Mouse (Mus musculus) limb, embryonic 13.5 days (tissue): Measurements from ENCODE around the gene Sult3a2. TPM values are rescaled to one million over a fixed set of nuclear protein-coding genes. Genes with fewer than 3 reads are reported as not detected.
"Not testable (repeated sequence)": the region's sequence is repeated elsewhere in the genome, so short reads cannot be mapped to it uniquely, and the experiment has no call there.

Source experiments
- ATAC-seq: fragments of 200-750 bp; cut with Nextera tagmentation; 2 replicates; pipeline ENCODE4 v1.8.0; 2017; ENCODE audit warnings: low read depth, moderate number of reproducible peaks, moderate TSS enrichment; ENCODE audit not compliant: low FRiP score
- H3K27ac ChIP-seq: fragments of 300-500 bp; sonication (generic); 2 replicates; pipeline ENCODE4 v1.5.1; 2015; ENCODE audit warnings: inconsistent platforms, mild to moderate bottlenecking, moderate library complexity
- H3K27me3 ChIP-seq: fragments of 300-500 bp; sonication (generic); 2 replicates; pipeline ENCODE4 v1.6.1; 2015; ENCODE audit warnings: mild to moderate bottlenecking, inconsistent platforms
- H3K36me3 ChIP-seq: fragments of 300-500 bp; sonication (generic); 2 replicates; pipeline ENCODE4 v1.6.1; 2015; ENCODE audit warnings: inconsistent platforms, mild to moderate bottlenecking, moderate library complexity
- H3K4me1 ChIP-seq: fragments of 300-500 bp; sonication (generic); 2 replicates; pipeline ENCODE4 v1.6.1; 2015; ENCODE audit warnings: inconsistent platforms
- H3K4me2 ChIP-seq: fragments of 300-500 bp; sonication (generic); replicated peaks from 2 replicates; pipeline ENCODE4 v1.6.1; 2015; ENCODE audit warnings: inconsistent platforms, mild to moderate bottlenecking, moderate library complexity
- H3K4me3 ChIP-seq: fragments of 300-500 bp; sonication (generic); 2 replicates; pipeline ENCODE4 v1.5.1; 2015; ENCODE audit warnings: moderate library complexity, mild to moderate bottlenecking, inconsistent platforms
- H3K9ac ChIP-seq: fragments of 300-500 bp; sonication (generic); 2 replicates; pipeline ENCODE4 v1.6.1; 2015; ENCODE audit warnings: mild to moderate bottlenecking, inconsistent platforms
- H3K9me3 ChIP-seq: fragments of 300-500 bp; sonication (generic); 2 replicates; pipeline ENCODE4 v1.6.1; 2016; ENCODE audit warnings: inconsistent platforms
- WGBS: fragments of 180-500 bp; shearing (Covaris S2); methylation state at CpG from one replicate; pipeline ENCODE4 v1.1.7; 2015; 5-methylcytosine and 5-hydroxymethylcytosine counted together
- polyA plus RNA-seq: library from polyadenylated mRNA; unstranded; fragments of >200 nt; fragmentation: Nextera tagmentation; extraction: Ambion mirVana; gene quantifications from 2 replicates; pipeline ENCODE4 v1.2.1, GENCODE M21; 2015

The Sult3a2 gene
- polyA plus RNA-seq = not detected in 2 replicates

DNA sequence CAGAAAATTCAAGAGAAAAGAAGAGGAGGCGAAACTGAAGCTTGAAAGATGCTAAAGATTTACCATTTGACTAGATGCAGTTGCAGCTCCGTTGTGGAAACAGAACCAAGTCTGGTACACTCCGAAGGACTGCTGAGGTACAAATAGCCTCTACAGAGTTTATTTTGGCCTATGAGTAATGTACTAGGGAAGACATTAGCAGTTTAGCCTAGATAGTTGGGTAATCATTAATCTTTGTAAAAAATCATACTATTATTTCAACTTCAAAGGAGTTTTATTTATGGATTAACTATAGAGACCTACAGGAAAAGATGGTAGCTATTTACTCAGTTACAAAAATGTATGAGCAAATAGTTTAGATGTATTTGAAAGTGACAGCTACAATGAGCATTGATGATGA lies at the start of gene Sult3a2:
Sult3a2 (minus strand) TSS at position 101 of the 400 bp plus-strand sequence.
- H3K9ac ChIP-seq = no peak within 1 kb of the TSS

DNA sequence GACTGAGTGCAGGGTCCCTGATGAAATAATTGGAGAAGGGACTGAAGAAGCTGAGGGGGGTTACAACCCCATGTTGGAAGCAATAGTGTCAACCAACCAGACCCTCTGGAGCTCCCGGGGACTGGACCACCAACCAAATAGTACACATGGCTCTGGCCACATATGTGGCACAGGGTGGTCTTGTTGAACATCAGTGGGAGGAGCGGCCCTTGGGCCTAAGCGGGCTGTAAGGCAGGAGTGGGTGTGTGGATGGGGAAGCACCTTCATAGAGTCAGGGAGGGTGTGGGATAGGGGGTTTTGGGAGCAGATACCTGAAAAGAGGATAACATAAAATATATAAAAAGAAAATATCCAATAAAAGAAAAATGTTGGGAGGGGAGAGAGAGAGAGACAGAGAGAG lies 34.4 kb upstream of the Sult3a2 start:
- Histone ChIP-seq H3K9me3 (no peaks in the 10 kb centered on the region), H3K36me3 (no peaks in the 10 kb centered on the region), H3K4me3 (no peak overlapping the region), H3K4me1 (no peaks in the 10 kb centered on the region), H3K4me2 (no peak overlapping the region), H3K27me3 (no peaks in the 10 kb centered on the region), H3K27ac (no peak overlapping the region), H3K9ac (no peak overlapping the region)
- no peak for ATAC-seq
- WGBS = 87% methylated on average over 3 of the region's 3 CpGs

More for the DNA sequence above, at the start of gene Sult3a2:
- Histone ChIP-seq H3K4me2 (no peak within 1 kb of the TSS), H3K27me3 (no peaks in the 10 kb centered on the region), H3K4me1 (no peaks in the 10 kb centered on the region), H3K9me3 (no peaks in the 10 kb centered on the region), H3K36me3 (no peaks in the 10 kb centered on the region), H3K27ac (no peak within 1 kb of the TSS), H3K4me3 (no peak within 1 kb of the TSS)
- no peak for ATAC-seq
- 91% methylated on average over 3 of the region's 3 CpGs for WGBS

- 79% methylated on average over 1 of the region's 1 CpGs for WGBS
- ATAC-seq = no peak
- Histone ChIP-seq H3K9me3 (no peaks in the 10 kb centered on the region), H3K27me3 (no peaks in the 10 kb centered on the region), H3K27ac (no peak overlapping the region), H3K9ac (no peak overlapping the region), H3K36me3 (no peaks in the 10 kb centered on the region), H3K4me3 (no peak overlapping the region), H3K4me2 (no peak overlapping the region), H3K4me1 (no peaks in the 10 kb centered on the region)
These were observed 30.4 kb upstream of the Sult3a2 start for GRCm38 (mm10) chr10:33816923-33817322.

DNA sequence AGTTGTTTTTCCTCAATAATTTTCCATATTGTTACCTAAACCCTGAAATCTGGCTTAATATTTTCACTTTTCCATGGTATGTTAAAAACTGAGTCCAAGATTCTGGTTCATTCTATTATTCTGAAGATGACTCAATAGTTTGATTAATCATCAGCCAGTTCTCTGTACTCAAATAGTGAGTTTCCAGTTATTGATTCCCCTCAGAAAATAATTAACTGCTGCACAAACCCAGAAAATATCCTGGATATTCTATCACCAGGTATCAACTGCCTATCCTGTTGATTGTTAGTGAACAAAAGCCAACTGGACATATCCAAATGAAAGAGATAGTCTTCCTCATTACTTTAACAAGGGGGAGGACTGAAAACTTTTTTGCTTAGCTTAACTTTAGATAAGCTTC lies 27.8 kb upstream of the Sult3a2 start:
- ATAC-seq = no peak
- Histone ChIP-seq H3K36me3 (no peaks in the 10 kb centered on the region), H3K4me3 (no peak overlapping the region), H3K4me2 (no peak overlapping the region), H3K9ac (no peak overlapping the region), H3K9me3 (no peaks in the 10 kb centered on the region), H3K4me1 (no peaks in the 10 kb centered on the region), H3K27ac (no peak overlapping the region), H3K27me3 (no peaks in the 10 kb centered on the region)

DNA sequence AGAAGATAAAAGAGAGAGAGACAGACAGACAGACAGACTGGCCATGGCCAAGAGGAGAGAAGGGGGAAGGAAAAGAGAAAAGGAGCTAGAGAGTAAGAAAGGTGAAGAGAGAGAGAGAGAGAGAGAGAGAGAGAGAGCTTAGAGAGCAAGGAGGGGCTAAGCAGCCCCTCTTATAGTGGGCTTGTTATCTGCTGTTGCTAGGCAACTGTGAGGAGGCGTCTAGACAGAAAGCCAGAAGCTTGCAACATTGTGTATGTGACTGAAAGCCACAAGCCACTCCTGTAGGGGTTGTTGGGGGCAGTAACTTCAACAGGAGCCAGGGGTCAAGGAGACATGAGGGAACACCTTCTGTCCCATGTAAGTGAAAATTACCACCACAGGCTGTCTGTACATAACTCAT lies 25.3 kb upstream of the Sult3a2 start:
- no peak for ATAC-seq
- Histone ChIP-seq H3K27ac (no peak overlapping the region), H3K4me3 (no peak overlapping the region), H3K36me3 (no peaks in the 10 kb centered on the region), H3K27me3 (no peaks in the 10 kb centered on the region), H3K9ac (no peak overlapping the region), H3K4me1 (no peaks in the 10 kb centered on the region), H3K4me2 (no peak overlapping the region), H3K9me3 (no peaks in the 10 kb centered on the region)
- 25% methylated on average over 1 of the region's 1 CpGs for WGBS

DNA sequence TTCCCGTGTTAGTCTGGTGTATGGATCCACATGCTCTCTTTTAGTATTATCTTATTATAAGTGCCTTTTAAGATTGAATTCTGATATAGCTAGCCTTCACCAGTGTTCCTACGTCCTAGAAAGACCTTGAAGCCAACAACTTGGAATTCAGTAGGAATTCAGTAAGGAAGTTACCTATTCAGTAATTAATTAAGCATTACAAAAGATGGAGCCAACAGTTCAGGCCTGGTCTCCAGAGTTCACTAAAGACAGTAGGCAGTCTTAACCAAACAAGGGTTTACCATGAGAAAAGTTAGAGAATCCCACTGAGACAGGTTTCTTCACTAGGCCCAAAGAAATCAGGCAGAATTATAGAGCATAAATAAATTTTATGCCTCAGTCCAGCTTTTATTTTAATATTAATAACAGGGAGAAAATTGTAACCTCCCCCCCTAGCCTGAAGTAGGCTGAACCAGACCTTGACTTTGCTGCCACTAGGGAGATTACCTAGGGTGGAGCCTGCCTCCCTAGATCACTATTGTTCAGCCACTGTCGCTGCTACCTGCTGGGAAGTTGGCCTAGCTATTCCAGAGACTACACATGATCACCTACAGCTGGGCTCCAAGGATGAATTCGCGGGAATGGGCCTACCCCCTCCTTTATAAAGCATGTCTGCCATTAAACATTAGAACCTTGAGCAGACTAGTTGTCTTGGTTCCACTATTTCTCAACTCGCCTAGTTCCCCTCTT lies 10.9 kb upstream of the Sult3a2 start:
- not testable (repeated sequence) for H3K9ac ChIP-seq, H3K4me3 ChIP-seq, ATAC-seq, H3K27me3 ChIP-seq, H3K4me1 ChIP-seq, H3K4me2 ChIP-seq, H3K36me3 ChIP-seq, H3K9me3 ChIP-seq, H3K27ac ChIP-seq
- 82% methylated on average over 6 of the region's 6 CpGs for WGBS

GRCm38 (mm10) chr10:33796269-33796915 lies 9.9 kb upstream of the Sult3a2 start:
- H3K36me3 ChIP-seq, H3K4me1 ChIP-seq, H3K27ac ChIP-seq, H3K27me3 ChIP-seq, H3K4me3 ChIP-seq, H3K4me2 ChIP-seq, ATAC-seq, H3K9ac ChIP-seq, H3K9me3 ChIP-seq: not testable (repeated sequence)
- 82% methylated on average over 4 of the region's 4 CpGs for WGBS

DNA sequence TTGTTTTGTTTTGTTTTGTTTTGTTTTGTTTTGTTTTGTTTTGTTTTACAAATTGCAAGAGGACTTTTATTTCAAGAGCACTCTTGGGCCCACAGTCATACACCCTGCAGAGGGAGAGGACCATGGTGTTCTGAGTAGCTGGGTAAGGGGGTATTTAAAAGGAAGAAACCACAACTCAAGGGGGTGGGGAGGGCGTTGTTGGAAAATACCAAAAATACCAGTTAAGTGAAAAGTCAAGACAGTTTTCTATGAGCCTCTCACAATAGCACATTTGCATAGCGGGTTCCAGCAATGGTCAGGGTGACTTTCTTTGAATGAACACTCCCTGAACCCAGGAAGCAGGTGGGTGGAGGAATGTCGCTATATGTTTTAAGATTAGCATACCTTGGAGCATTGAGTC lies 5.7 kb upstream of the Sult3a2 start:
- not testable (repeated sequence) for H3K36me3 ChIP-seq, H3K4me3 ChIP-seq, ATAC-seq, H3K9ac ChIP-seq, H3K9me3 ChIP-seq, H3K27me3 ChIP-seq, H3K4me1 ChIP-seq, H3K4me2 ChIP-seq, H3K27ac ChIP-seq
- 77% methylated on average over 3 of the region's 3 CpGs for WGBS

- no peak overlapping the region for H3K4me3 ChIP-seq
- H3K4me1 ChIP-seq = no peaks in the 10 kb centered on the region
- no peaks in the 10 kb centered on the region for H3K27me3 ChIP-seq
- ATAC-seq = no peak
- no peak overlapping the region for H3K9ac ChIP-seq
- H3K27ac ChIP-seq = no peak overlapping the region
- H3K36me3 ChIP-seq = no peaks in the 10 kb centered on the region
- no peaks in the 10 kb centered on the region for H3K9me3 ChIP-seq
- no peak overlapping the region for H3K4me2 ChIP-seq
These were observed 1.0 kb upstream of the Sult3a2 start for GRCm38 (mm10) chr10:33787541-33787940.

DNA sequence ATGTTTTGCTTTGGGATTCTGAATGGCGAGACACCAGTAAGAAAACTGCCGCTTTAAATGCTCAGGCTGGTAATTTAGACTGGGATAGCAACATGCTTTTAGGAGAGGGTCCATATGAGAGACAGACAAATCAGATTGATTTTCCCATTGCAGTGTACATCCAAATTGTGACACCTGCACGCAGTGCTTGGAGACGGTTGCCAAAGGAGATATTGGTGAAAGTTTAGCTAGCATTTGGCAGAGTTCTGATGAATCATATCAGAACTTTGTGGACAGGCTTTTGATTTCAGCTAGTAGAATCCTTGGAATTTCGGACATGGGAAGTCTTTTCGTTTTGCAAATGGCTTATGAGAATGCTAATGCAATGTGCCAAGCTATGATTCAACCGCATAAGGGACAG lies 51.3 kb downstream of the Sult3a2 start:
- not testable (repeated sequence) for H3K4me2 ChIP-seq, H3K4me1 ChIP-seq, H3K9me3 ChIP-seq, H3K27me3 ChIP-seq, H3K4me3 ChIP-seq, H3K27ac ChIP-seq, H3K36me3 ChIP-seq, ATAC-seq, H3K9ac ChIP-seq
- 92% methylated on average over 7 of the region's 7 CpGs for WGBS

DNA sequence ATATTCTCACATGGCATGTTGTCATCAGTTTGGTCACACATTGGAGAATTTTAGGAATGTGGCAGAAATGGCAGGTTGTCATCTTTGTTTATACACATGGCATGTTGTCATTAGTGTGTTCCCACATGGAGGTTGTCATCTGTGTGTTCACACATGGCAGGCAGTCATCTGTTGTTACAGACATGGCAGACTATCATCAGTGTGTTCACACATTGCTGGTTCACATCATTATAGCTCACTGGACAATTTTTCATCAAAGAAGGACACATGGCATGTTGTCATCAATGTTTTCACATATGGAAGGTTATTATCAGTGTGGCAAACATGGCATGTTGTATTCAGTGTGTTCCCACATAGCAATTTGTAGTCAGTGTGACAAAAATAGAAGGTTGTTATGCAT lies 53.3 kb downstream of the Sult3a2 start:
- H3K9ac ChIP-seq = no peak overlapping the region
- H3K4me3 ChIP-seq = no peak overlapping the region
- no peaks in the 10 kb centered on the region for H3K27me3 ChIP-seq
- ATAC-seq = no peak
- 0 out of 2 replicates have a peak, but pooled peaks cover 4% of the 10 kb centered on the region for H3K9me3 ChIP-seq
- H3K27ac ChIP-seq = no peak overlapping the region
- no peak overlapping the region for H3K4me2 ChIP-seq
- H3K4me1 ChIP-seq = no peaks in the 10 kb centered on the region
- no peaks in the 10 kb centered on the region for H3K36me3 ChIP-seq

- Histone ChIP-seq H3K4me1 (no peaks in the 10 kb centered on the region), H3K27ac (no peak overlapping the region), H3K36me3 (no peaks in the 10 kb centered on the region), H3K9ac (no peak overlapping the region), H3K27me3 (no peaks in the 10 kb centered on the region), H3K4me3 (no peak overlapping the region), H3K9me3 (0 out of 2 replicates have a peak, but pooled peaks cover 4% of the 10 kb centered on the region), H3K4me2 (no peak overlapping the region)
- 83% methylated on average over 4 of the region's 4 CpGs for WGBS
- ATAC-seq = no peak
These were observed 53.9 kb downstream of the Sult3a2 start for GRCm38 (mm10) chr10:33732409-33733185.
